Mouse (Mus musculus) heart, postnatal 0 days (tissue): Measurements from ENCODE around the gene Ppox.

ENCODE experiments used
- CTCF ChIP-seq: IDR thresholded peaks from 2 replicates; pipeline ENCODE4 v1.5.1; 2016; ENCODE audit warnings: antibody characterized with exemption, control low read depth, low read depth
- EP300 ChIP-seq: IDR thresholded peaks from 2 replicates; pipeline ENCODE4 v1.6.1; 2016; ENCODE audit warnings: antibody characterized with exemption, low read depth

GRCm38 (mm10) chr1:171298226-171298625, 17.2 kb upstream of the Ppox start:
- TF ChIP-seq CTCF (no peak), EP300 (no peak)
